In genomic region chr11:61441670-61442069, GRCm38 (mm10) we compare ENCODE assay signal across 18 mouse cellular contexts. TPM values are rescaled to one million over a fixed set of nuclear protein-coding genes. Genes with fewer than 3 reads are reported as not detected.
"Had no signal": no experiment of that assay in that cellular context is flagged by ENCODE, and none has a peak within 500 bp of the region (broad histone marks: within the 10 kb centered on the region; RNA-seq: fewer than 3 reads in every experiment).

No protein-coding gene starts in this region.

- H3K4me3 ChIP-seq: limb, embryonic 15.5 days; liver, embryonic 12.5 days; midbrain, embryonic 10.5 days; myocyte; neural tube, embryonic 15.5 days had no signal

- ATAC-seq: liver, embryonic 12.5 days had no signal

- DNase-seq: kidney, adult 11 months; kidney, adult 9 months; kidney, postnatal 36 days; lung, embryonic 14.5 days; lung, postnatal 10 days; lung, postnatal 4 days; midbrain, embryonic 14.5 days; right cerebral cortex, postnatal 25 days; spleen, adult 18-20 months; thymus, adult 2 months; thymus, postnatal 25 days had no signal

- H3K9ac ChIP-seq: limb, embryonic 15.5 days; liver, embryonic 12.5 days; lung, embryonic 14.5 days; neural tube, embryonic 15.5 days had no signal

- H3K36me3 ChIP-seq: limb, embryonic 15.5 days; liver, embryonic 12.5 days; midbrain, embryonic 10.5 days; neural tube, embryonic 15.5 days had no signal

- H3K4me2 ChIP-seq: limb, embryonic 15.5 days; liver, embryonic 12.5 days; lung, embryonic 14.5 days; neural tube, embryonic 15.5 days had no signal

- H3K27me3 ChIP-seq: limb, embryonic 15.5 days; neural tube, embryonic 15.5 days had no signal

- H3K27ac ChIP-seq: kidney, postnatal 0 days; limb, embryonic 15.5 days; liver, embryonic 12.5 days; midbrain, embryonic 10.5 days; neural tube, embryonic 15.5 days had no signal

- H3K4me1 ChIP-seq: limb, embryonic 15.5 days; liver, embryonic 12.5 days; neural tube, embryonic 15.5 days had no signal

- H3K9me3 ChIP-seq: limb, embryonic 15.5 days; liver, embryonic 12.5 days; midbrain, embryonic 10.5 days; neural tube, embryonic 15.5 days had no signal

RNA-seq across cellular contexts. Expression of gene Rnf112, which starts 12.3 kb away (rescaled TPM):
- total RNA-seq: megakaryocyte, adult 5-6 weeks had no signal
- polyA plus RNA-seq: myocyte had no signal

RNA-seq across cellular contexts. Expression of gene Mfap4, which starts 43.6 kb away (rescaled TPM):
- total RNA-seq: megakaryocyte, adult 5-6 weeks had no signal
